Mouse (Mus musculus): ENCODE results near the gene Aamp.

Aamp gene

DNA sequence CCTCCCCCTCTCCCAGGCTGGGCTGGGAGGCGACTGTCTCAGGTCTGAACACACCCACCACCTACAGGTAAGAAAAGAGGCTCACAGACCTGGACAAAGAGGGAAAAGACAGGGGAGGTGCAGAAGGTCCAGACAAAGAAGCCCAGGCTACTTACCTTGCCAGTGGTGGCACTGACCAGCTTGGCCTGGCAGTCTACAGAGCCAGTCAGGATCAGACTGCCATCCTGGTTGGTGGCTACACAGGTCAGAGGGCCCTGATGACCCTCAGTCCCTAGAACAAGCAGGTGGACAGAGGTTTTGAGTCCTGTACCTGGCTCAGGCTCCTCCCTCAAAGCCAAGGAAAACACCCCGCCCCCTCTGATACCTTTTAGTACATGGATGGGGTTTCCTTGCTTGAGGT is 3.2 kb downstream of the Aamp start:
- no peak for DNase-seq

DNA sequence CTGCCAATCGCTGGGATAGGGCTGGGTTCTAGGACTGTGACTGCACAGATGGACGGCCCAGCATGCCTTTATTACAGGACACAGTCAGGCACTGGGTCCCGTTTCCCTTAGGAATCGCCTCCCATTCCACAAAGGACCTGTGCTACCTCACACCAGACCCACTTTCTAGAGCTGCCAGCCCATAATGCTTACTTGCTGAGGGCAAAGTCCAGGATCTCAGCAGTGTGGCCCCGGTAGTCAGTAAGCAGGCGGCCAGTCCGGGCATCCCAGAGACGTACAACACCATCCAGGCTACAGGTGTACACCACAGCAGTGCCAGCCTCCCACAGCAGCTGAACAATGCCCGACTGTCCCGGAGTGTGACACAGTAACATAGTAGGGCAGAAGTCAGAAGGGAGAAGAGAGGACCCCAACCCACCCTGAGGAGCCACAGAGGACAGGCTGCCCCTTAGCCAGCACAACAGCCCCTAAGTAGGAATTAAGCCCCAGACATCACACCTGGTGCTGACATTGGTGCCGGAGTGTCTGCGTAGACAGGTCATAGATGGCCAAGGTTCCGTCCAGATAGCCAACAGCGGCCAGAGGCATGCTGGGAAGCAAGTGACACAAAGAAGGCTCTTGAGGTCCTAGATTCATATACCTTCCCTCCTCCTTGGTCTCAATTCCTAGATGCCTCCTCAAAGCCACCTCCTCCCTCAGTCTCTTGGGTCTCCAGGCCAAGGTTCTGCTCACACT is 3.8 kb downstream of the Aamp start:
- DNase-seq = no peak

DNA sequence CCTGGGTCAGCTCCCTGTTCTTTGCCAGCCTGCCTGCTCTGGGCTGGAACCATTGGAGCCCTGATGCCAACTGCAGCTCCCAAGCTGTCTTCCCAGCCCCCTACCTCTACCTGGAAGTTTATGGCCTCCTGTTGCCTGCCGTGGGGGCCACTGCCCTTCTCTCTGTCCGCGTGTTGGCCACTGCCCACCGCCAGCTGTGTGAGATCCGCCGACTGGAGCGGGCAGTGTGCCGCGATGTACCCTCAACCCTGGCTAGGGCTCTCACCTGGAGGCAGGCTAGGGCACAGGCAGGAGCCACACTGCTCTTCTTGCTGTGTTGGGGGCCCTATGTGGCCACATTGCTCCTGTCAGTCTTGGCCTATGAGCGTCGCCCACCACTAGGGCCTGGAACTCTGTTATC is 5.5 kb downstream of the Aamp start:
- no peak for DNase-seq

DNA sequence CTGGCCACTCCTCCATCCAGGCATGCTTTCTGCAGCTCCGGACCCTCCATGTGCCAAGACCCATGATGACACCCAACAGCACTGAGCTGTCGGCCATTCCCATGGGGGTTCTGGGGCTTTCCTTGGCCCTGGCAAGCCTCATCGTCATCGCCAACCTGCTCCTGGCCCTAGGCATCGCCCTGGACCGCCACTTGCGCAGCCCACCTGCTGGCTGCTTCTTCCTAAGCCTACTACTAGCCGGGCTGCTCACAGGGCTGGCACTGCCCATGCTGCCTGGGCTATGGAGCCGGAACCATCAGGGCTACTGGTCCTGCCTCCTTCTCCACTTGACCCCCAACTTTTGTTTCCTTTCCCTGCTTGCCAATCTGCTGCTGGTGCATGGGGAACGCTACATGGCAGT is 6.0 kb downstream of the Aamp start, which contains the start of gene Gpbar1:
Gpbar1 (plus strand) TSS at position 13 of the 400 bp plus-strand sequence.
- DNase-seq = no peak

DNA sequence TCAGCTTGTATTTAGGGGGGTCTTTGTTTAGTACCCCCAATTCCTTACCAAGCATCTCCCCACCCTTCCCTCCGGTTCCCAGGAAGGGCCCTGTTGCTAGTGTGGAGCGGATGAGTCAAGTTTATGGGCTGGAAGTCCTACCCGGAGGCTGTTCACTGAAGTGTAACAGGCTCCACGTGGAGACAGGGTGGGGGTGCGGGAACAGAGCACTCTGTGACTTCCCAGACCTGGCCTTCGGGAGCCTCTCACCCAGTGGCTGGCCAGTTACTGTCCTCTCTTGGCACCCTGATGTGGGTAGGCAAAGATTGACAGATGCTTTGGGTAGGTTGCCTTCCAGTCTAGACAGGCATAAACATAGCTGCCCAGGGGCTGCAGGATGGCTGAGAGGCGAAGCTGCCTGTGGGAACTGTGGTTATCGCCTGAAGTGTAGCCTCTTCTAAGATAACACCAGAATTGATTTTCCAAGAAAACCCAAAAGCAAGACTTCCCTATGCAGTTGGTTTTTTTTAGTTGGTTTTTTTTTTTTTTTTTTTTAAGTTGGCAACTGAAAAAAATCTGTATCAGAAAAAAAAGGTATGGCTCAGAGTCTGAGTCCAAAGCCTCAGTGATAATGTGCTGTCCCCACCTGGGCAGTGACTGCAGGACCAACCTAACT is 6.5 kb downstream of the Aamp start:
- peak; percentile 78 for DNase-seq

DNA sequence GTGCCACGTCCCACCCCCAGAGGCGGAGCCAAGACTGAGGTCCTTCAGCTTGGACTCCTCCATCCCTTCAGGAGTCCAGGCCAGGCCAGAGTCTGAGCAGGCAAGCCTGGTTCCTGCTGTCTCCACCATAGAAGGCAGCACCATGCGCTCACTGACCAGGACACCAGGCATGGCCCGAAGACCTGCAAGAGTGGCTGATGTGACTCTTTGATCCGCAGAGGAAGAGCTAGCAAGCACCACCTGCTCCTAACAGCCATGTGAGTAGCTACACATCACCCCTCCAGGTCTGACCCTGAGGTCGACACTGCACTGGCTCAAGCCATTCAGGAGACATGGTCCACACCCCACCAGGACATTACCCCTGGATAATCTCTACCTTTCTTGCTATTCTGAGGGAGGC is 7.5 kb downstream of the Aamp start:
- no peak for DNase-seq

DNA sequence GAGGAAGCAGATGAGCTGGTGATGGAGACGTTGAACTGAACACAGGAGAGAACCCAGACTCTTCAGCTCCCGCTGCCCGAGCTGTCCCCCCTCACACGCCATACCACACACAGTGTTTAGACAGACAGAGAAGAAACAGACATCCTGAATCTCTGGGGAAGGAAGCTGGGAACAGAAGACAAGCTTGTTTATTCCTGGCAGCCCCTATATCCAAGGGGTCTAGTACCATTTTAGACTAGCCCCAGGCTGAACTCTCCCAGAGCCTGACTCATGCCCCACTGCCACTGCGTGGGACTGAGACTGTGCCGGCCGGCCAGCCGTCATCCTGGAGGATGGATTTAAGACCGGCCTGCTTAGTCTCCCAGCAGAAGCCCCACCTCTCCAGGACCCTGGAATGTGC is 9.5 kb downstream of the Aamp start:
- DNase-seq = no peak

DNA sequence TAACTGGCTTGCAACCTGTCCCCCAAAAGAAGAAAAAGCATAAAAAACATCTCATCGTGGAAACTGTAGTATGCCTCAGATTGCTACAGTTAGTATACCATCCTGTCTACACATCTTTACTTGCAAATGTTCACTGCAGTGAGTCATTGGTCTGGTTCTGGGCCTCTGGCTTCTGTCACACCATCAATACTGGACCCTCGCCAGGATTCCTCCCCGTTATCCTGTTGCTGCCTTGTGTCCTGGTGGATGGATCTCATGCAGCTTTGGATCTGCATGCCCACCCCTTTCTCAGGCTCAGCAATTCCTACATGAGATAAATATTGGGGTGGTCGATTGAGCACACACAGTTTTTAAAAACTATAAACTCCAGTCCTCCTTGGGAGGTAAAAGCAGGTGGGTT is 12.9 kb downstream of the Aamp start:
- DNase-seq = no peak

DNA sequence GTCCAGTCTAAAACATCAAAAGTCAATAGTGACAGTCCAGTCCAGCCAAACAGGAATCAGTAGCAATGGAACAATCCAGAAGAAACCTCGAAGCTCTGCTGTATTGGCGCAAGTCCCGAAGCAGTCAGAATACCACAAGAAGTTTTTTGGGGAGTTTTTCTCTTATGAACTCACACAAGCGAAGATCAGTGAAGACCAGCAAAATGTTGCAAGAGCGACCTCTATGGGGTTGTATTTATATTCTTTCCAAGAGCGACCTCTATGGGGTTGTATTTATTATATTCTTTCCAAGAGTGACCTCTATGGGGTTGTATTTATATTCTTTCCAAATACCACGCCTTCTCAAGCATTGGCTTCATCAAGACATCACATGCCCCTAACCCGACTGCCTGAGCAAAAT is 15.8 kb downstream of the Aamp start:
- no peak for DNase-seq

DNA sequence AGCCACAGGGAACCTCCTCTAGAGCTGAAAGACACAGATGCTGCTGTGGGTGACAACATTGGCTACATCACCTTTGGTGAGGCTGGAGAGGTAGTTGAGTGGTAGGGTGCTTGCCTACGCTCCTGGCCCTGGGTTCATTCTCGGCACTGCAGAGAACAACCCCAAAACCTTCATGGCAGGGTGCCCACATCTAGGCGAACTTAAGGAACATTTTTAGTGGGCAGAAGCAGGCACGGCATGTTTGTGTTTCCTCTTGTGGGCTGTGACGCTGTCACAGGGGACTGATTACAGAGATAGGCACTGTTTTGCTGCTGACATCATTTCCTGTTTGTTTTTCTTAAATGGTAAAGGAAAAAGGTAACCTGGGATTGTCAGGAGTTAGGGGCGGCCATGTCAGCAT is 22.0 kb downstream of the Aamp start:
- DNase-seq = no peak

DNA sequence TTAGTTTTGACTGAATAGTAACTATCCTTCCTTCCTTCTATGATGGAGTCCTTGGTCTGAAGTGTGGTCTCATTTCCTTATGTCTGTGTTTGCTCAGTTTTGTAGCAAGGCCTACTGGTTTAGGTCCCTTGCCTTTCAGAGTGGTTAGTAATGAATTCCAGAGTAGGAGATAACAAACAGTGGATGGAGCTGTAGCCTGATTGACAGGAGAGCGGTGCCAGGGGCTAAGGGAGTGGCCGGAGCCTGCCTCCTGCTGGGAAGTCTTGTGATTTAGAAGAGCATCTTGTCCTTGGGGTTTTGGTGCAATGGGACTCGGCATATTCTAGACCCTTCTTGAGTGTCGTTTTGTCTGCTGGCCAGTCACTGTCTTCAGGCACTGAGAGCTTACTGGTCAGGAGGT is 27.8 kb downstream of the Aamp start:
- DNase-seq = no peak

DNA sequence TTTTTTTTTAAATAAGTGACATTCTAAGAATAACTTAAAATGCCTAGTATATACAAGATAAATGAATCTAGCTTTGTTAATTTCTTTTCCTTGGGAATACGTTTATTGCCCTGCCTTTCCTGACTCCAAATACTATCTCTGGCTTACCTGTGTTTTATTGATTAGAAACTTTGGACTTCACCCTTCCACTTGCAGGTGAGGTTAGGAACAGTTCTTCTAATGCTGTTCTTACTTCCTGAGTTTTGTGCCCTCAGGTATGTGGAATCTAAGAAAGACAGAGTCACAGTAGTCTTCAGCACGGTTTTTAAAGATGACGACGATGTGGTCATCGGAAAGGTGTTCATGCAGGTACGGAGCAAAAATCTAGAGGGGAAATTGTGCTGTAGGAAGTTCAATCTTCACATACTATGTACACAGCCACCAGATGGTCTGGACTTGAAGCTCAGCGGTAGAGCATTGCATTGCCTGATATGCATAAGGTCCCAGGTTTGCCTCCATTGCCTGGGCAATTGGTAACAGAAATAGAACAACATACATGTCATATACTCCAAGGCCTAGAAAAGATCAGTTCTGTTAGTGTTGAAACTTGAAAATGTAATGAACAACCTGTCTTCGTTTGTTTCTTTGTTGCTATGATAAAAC is 28.7 kb downstream of the Aamp start:
- no peak for DNase-seq

DNA sequence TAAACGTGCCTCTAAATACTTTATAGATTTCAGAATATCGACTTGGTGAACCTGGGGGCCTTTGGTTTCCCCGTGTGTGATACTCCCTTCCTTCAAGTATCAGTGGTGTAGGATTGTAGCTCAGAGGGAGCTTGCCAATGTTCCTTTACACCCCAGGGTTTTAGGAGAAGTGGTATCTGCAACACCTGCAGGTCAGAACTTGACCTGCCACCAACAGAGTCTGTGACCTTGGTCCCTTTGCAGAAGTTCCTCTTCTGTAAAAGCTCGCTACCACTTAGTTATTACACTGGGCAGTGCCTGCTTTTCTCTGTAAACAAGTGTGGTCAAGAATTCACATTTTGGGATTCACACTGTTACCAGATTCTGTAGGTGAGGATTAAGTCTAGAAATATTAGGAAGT is 34.4 kb downstream of the Aamp start:
- no peak for DNase-seq

DNA sequence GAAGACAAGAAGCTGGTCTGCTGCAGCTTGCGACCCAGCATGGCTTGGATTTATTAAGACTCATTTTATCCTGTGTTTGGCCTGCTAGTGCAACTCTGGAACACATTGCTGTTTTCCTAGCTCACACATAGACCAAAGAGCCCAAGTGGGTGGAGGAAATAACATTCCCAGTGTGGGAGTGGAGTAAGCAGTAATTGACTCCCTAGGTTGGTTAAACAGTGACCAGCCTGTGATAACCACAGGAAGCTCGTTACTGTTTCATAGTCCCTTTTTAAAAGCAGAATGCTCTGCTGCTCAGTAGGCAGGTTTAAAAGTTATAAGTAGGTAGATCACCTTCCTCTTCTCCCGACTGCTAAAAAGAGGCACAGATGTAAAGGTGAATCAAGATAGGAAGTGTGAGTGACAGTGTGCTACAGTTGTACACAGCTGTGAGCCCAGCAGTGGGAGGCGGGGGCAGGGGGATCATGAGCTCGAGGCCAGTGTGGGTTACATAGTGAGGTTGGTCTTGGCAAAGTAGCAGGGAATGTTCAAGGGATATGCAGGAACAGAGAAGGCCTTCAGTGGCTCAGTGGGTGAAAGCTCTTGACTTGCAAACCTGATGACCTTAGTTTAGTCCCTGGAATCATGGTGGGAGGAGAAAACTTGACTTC is 35.1 kb downstream of the Aamp start:
- DNase-seq = peak; percentile 67

DNA sequence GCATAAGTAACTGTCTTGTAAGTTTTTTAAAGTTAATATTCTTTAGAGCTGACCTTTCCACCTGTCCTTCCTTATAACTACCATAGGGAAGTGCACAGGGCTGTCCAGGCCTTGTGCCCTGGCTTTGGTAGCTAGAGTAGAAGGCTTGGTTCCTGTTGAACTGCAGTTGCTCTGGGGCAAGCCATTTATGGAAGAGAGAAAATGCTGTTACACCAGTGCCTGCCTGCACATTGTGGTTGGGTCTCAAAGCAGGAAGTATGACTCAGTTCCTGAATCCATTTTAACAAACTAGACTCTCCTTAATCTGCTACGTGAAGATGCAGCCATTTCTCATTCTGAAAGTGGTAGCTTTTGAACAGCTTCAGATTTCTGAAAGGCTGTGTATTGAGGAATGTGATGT is 35.7 kb downstream of the Aamp start:
- DNase-seq = peak; percentile 64

DNA sequence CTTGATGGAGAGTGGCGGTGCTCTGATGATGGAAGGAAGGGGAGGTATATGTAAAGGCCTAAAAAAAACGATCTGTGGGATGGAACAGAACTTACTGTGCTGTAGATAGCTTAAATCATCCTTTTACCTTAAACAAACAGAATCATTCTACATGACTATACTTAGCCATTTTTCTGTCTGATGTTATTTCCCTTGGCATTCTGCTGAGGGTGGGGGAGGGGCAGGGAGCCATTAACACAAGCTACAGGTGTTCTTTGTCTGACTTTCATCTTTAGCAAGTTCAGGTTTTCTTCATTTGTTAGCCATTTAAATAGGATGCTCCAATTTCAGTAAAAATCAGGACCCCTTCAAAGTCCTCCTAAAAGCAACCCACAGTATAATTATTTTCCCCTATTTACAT is 39.0 kb downstream of the Aamp start:
- DNase-seq = no peak

DNA sequence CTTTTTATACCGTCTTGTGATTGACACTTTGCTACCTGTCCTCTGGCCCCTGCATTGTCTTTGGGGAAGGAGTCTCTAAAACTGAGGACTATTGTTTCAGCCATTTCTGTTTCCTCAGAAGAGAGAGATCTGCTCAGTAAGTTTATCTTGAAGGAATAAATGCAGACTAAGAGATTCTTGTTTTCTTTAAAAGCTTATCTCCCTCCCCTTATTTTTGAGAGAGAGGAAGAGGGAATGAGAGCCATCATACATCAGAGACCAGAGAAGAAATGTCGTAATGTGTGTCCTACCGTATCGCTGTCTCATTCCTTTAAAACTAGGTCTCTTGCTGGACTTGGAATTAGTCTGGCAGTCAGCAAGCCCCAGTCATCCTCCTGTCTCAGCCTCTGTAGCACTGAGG is 43.7 kb downstream of the Aamp start:
- no peak for DNase-seq

DNA sequence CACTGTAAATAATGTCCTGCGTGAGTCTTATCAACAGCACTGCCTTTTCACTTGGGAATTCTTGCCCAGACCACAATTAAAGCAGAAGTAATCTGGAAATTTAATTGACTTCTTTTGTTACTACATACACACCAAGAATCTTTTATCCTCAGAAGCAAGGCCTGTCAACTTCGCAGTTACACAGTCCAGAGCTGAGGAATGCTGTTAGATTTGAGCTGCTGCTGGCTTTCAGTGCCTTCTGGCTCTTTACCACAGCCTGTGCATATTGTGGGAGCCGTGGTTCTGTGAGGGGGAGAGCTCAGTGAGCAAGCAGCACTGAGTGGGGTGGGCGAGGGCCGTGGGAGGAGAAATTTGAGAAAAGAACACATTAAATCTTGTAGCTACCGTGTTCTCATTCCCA is 44.2 kb downstream of the Aamp start:
- peak; percentile 14 for DNase-seq

DNA sequence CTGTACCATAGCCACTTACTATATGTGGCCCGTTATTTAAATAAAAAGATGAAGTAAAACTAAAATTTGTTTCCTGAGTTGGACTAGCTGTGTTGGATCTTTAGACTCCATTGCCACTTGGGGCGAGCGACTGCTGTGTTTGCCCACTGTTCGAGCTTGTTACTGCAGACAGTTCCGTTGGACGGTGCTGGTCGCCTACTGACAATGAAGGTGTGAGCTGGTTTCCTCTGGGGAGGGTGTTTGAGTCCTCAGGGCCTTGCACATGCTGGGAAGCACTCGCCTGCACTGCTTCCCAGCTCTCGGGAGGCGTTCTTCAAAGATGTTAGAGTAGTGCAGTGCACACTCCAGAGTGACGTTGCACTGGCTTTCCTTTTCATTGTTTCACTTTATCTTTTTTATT is 44.9 kb downstream of the Aamp start:
- peak; percentile 21 for DNase-seq

DNA sequence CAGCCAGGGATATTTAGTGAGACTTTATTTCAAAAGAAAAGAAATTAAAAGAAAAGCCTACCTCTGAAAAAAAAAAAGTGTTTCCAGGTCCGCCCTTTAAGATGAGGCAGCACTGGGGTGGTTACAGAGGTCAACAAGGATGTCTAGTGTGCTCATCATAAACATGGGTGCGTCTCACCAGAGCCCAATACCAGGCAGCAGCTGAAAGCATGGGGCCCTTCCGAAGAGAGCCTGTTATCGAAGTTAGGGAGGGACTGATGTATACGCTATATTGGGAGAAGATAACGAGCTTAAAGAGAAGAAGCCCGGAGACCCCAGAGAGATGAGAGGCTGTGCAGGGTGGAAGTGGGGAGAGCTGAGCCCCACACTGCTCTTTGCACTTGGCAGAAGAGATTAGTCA is 45.4 kb downstream of the Aamp start:
- no peak for DNase-seq

DNA sequence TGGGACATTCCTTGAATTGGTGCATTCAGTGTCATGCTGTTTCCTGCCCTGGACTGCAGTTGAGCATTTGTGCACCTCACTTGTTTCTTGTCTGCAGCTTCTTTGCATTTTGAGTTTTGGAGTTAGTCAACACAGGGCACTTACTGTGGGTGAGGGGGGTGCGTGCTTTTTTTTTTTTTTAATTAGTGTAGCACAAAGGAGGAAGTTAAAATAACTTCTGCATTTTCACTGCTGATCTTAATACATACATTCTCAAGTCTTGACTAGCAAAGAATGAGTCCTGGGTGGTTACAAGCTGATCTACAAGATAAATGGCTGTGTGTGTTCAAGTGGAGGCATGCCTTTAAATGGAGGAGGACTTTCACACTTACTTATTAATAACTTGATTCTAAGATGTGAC is 46.4 kb downstream of the Aamp start:
- no peak for DNase-seq

DNA sequence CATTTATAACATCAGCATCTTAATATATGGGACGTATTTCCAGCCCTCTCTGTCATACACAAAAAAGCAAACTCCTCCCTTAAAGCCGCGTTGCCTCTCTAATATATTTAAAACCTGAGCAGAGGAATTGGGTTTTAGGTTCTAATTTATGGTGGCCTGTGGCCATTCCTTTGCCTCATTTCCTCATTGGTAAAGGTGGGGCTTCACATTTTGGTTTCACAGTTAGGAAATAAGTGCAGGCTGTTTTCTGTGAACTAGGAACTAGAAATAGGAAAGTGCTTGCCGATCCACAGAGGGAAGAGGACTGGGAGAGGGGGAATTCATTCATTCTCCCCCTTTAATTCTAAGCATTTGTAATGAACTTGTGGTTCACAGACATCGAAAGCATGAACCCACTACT is 46.9 kb downstream of the Aamp start:
- no peak for DNase-seq

DNA sequence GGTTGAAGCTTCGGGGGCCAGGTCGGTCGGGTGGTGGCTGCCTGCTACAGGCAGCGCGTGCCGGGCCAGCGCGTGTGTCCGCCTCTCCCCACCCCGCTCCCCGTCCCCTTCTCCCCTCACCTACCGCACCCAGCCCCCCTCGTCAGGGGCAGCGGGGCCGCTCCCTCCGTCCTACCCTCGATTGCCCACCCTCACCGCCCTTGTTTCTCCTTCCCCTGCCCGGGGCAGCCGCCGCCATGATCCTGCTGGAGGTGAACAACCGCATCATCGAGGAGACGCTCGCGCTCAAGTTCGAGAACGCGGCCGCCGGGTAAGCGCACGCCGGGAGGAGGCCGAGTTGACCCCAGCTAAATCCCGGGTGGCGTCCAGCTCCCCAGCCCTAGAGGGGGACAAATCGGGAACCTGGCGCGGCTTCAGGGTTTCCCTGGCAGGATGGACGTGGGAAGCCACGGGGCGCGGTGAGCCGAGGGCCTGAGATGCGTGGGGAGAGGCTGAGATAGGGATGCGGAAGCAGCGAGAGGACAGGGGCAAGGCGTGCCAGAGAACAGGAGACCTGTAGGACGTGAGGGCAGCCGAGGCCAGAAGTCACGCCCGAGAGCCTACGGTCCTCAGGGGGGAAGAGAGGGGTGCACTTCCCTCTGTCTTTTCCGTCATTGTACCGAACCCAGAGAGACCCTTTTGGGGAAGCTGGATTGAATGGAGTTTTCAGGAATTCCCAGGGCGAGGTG is 47.8 kb downstream of the Aamp start:
- DNase-seq = peak; percentile 60

Measured in kidney, postnatal 14 days (tissue).